Mouse (Mus musculus): ENCODE results near the gene Tfb2m. TPM values are rescaled to one million over a fixed set of nuclear protein-coding genes. Genes with fewer than 3 reads are reported as not detected.
"Not testable (repeated sequence)": the region's sequence is repeated elsewhere in the genome, so short reads cannot be mapped to it uniquely, and the experiment has no call there.

The Tfb2m gene
- 13.1 and 16.2 TPM in 2 replicates for total RNA-seq (2012; rRNA removed)
- total RNA-seq (2014; rRNA removed), result 47.7 and 53.1 TPM in 2 replicates
- polyA plus RNA-seq (2012; ENCODE audit: insufficient read length, low read depth), result 38.5 and 48.3 TPM in 2 replicates

- peak within 1 kb of the TSS; percentile 83 to 89 (median 88) for H3K4me3 ChIP-seq (replicated peaks in 1 of 3; ENCODE audit: low read depth in 2 of 3, low read length in 2 of 3, poor library complexity in 1 of 3)
- H3K36me3 ChIP-seq (replicated peaks in 1 of 2; ENCODE audit: control insufficient read depth in 1 of 2, insufficient read depth in 1 of 2, low read length in 1 of 2), result peaks cover 8 to 36% of the 10 kb centered on the region in 2 experiments
- H3K4me2 ChIP-seq (ENCODE audit: insufficient read depth, low read depth, poor library complexity, severe bottlenecking), result peak within 1 kb of the TSS; percentile 97
- H3K79me2 ChIP-seq (replicated peaks; ENCODE audit: control insufficient read depth, extremely low read depth, insufficient read depth, poor library complexity, severe bottlenecking), result peaks cover 37% of the 10 kb centered on the region
- dilution Hi-C loops (cut with MboI; ENCODE audit: extremely low pct_ligation_motif_present, extremely low pct_unique_long_range_greater_than_20kb, low sequenced_read_pairs); H3K27me3 ChIP-seq (replicated peaks); in situ Hi-C loops (cut with MboI; ENCODE audit: low pct_ligation_motif_present, low pct_unique_long_range_greater_than_20kb, low sequenced_read_pairs); H3K9me3 ChIP-seq (replicated peaks; ENCODE audit: low read length): not testable (repeated sequence)
- DNase-seq (ENCODE audit: extremely low read depth), result peak; percentile 98
- peak; percentile 7; the same call in 1 of the 2 replicates for TF ChIP-seq MEF2A (IDR thresholded peaks at IDR 0.05; ENCODE audit: borderline replicate concordance, low read depth, low read length)
- TF ChIP-seq SIN3A (IDR thresholded peaks at IDR 0.05; ENCODE audit: low read length), result peak; percentile 95
- TF ChIP-seq BHLHE40 (IDR thresholded peaks at IDR 0.05; ENCODE audit: low read depth, low read length), result peak; percentile 85
- peak; percentile 41 for TF ChIP-seq NELFE (IDR thresholded peaks at IDR 0.05; ENCODE audit: low read depth, low read length)
- TF ChIP-seq UBTF (IDR thresholded peaks at IDR 0.05; ENCODE audit: low read depth, low read length), result 0 out of 2 replicates have a peak, but pooled peaks have one; percentile 37
- peak; percentile 79 for TF ChIP-seq GABPA (IDR thresholded peaks at IDR 0.05; ENCODE audit: insufficient replicate concordance, low read depth, low read length)
- TF ChIP-seq NRF1 (IDR thresholded peaks at IDR 0.05; ENCODE audit: low read depth, low read length), result peak; percentile 83
- TF ChIP-seq KAT2A (IDR thresholded peaks at IDR 0.05; ENCODE audit: insufficient replicate concordance, low read length), result peak; percentile 88; the same call in 1 of the 2 replicates
- peak; percentile 65; the same call in 1 of the 2 replicates for TF ChIP-seq TCF12 (IDR thresholded peaks at IDR 0.05; ENCODE audit: low read depth, low read length)
- peak; percentile 54; the same call in 1 of the 2 replicates for TF ChIP-seq TBP (conservative IDR thresholded peaks at IDR 0.05; ENCODE audit: low read depth, low read length)
- peak; percentile 98 for TF ChIP-seq MXI1 (IDR thresholded peaks at IDR 0.05; ENCODE audit: low read depth, low read length)
- TF ChIP-seq MAX (IDR thresholded peaks at IDR 0.05; ENCODE audit: low read length), result peak; percentile 93
- TF ChIP-seq ZMIZ1 (IDR thresholded peaks at IDR 0.05; ENCODE audit: low read depth, low read length), result peak; percentile 47; the same call in 1 of the 2 replicates
- TF ChIP-seq ELF1 (IDR thresholded peaks at IDR 0.05; ENCODE audit: low read depth, low read length), result peak; percentile 96
- peak; percentile 91 for TF ChIP-seq HCFC1 (IDR thresholded peaks at IDR 0.05; ENCODE audit: low read depth, low read length)
- peak; percentile 97 for TF ChIP-seq MYC (IDR thresholded peaks at IDR 0.05; ENCODE audit: low read depth, low read length)
- peak; percentile 31; the same call in 1 of the 2 replicates for TF ChIP-seq ETS1 (conservative IDR thresholded peaks at IDR 0.05; ENCODE audit: low read depth, low read length)
- peak; percentile 48; the same call in 1 of the 2 replicates for TF ChIP-seq POLR2A (IDR thresholded peaks at IDR 0.05; ENCODE audit: low read depth, low read length)
- H3K4me1 ChIP-seq (ENCODE audit: control insufficient read depth in 1 of 2, insufficient read depth in 2 of 2), result peaks cover 11 to 54% of the 10 kb centered on the region in 2 experiments
- H3K27ac ChIP-seq (ENCODE audit: insufficient read depth, low read depth), result peak within 1 kb of the TSS; percentile 38; the same call in 1 of the 2 replicates
- H3K9ac ChIP-seq (ENCODE audit: insufficient read depth, low read depth), result peak within 1 kb of the TSS; percentile 79
These were observed at the start of gene Tfb2m, which contains the start of gene Cnst for GRCm38 (mm10) chr1:179545768-179546550. Gene Tfb2m, minus strand, starts transcription at chr1:179546267. Gene Cnst, plus strand, starts transcription at chr1:179546370.

All from CH12.LX (cell line).